Mouse (Mus musculus): ENCODE data around the gene Mogat1. TPM values are rescaled to one million over a fixed set of nuclear protein-coding genes. Genes with fewer than 3 reads are reported as not detected.

Gene Mogat1
- polyA plus RNA-seq, 1 experiment from 2014 or later: 0.27 TPM

Other genes starting within 250 kb of the Mogat1 start
- 0.65 and 1.1 TPM in 2 replicates for gene Sgpp2, start 200.6 kb upstream of the Mogat1 start, polyA plus RNA-seq (2015; fragmentation: Nextera tagmentation; extraction: Ambion mirVana)
- 126 and 129 TPM in 2 replicates for gene Farsb, start 22.1 kb upstream of the Mogat1 start, polyA plus RNA-seq (2015; fragmentation: Nextera tagmentation; extraction: Ambion mirVana)
- gene BC035947, start 1.2 kb downstream of the Mogat1 start, polyA plus RNA-seq (2015; fragmentation: Nextera tagmentation; extraction: Ambion mirVana): 0.06 TPM in 1 of 2 replicates, not detected in the other
- gene Acsl3, start 146.8 kb downstream of the Mogat1 start, polyA plus RNA-seq (2015; fragmentation: Nextera tagmentation; extraction: Ambion mirVana): 46.1 and 46.3 TPM in 2 replicates
- gene Utp14b, start 147.0 kb downstream of the Mogat1 start, polyA plus RNA-seq (2015; fragmentation: Nextera tagmentation; extraction: Ambion mirVana): 3.4 and 3.7 TPM in 2 replicates